Mouse (Mus musculus) liver, embryonic 11.5 days (tissue): Measurements from ENCODE around the gene Mrm2. TPM values are rescaled to one million over a fixed set of nuclear protein-coding genes. Genes with fewer than 3 reads are reported as not detected.

Experiments used
- polyA plus RNA-seq: library from polyadenylated mRNA; unstranded; fragments of >200 nt; fragmentation: Nextera tagmentation; extraction: Ambion mirVana; gene quantifications from 2 replicates; pipeline ENCODE4 v1.2.1, GENCODE M21; 2014

Mrm2 gene
- polyA plus RNA-seq, 1 experiment from 2014 or later: 20.2 TPM

Other genes starting within 250 kb of the Mrm2 start
- gene Mad1l1, start 10.3 kb downstream of the Mrm2 start, polyA plus RNA-seq: 43.0 and 43.4 TPM in 2 replicates
- gene Nudt1, start 10.2 kb downstream of the Mrm2 start, polyA plus RNA-seq: 58.3 and 62.3 TPM in 2 replicates
- gene Snx8, start 57.4 kb upstream of the Mrm2 start, polyA plus RNA-seq: 10.6 and 10.7 TPM in 2 replicates
- 210 and 213 TPM in 2 replicates for gene Eif3b, start 87.4 kb upstream of the Mrm2 start, polyA plus RNA-seq
- gene Gm4869, start 113.7 kb upstream of the Mrm2 start, polyA plus RNA-seq: not detected in 2 replicates
- gene Chst12, start 173.7 kb upstream of the Mrm2 start, polyA plus RNA-seq: 19.1 and 20.6 TPM in 2 replicates
- gene Grifin, start 233.2 kb upstream of the Mrm2 start, polyA plus RNA-seq: 1.8 and 2.6 TPM in 2 replicates